Comparison of ENCODE assay signal across 10 mouse cellular contexts in genomic region chr11:52065841-52066240, GRCm38 (mm10). TPM values are rescaled to one million over a fixed set of nuclear protein-coding genes. Genes with fewer than 3 reads are reported as not detected.
DNase-seq lines count a peak whose midpoint lies in the region; ATAC-seq lines count a peak whose summit lies in the region.
"Had no signal": no experiment of that assay in that cellular context is flagged by ENCODE, and none has a peak within 500 bp of the region (broad histone marks: within the 10 kb centered on the region; RNA-seq: fewer than 3 reads in every experiment).

No protein-coding gene starts in this region.

- peak; percentile 56 for DNase-seq in heart, adult 11 months
- DNase-seq in heart, postnatal 10 days, result no peak
- DNase-seq in induced T-regulatory cell, adult 2 months (ENCODE audit: low read depth), result peak; percentile 64
- no peak for DNase-seq in cerebellum, adult 18-20 months
- no peak for DNase-seq in lung, postnatal 14 days
- DNase-seq: adrenal gland, postnatal 25 days had no signal

- intact Hi-C loops in heart, postnatal 10 days (cut with DNase I), result no loop called here

- ATAC-seq in CD4-positive, CD25-positive, alpha-beta regulatory T cell, adult 4 months, result peak; percentile 78
- peak; percentile 79 for ATAC-seq in megakaryocyte progenitor cell, adult 5-6 weeks (replicated peaks; ENCODE audit: poor library complexity)
- no peak for ATAC-seq in cerebellum, adult (ENCODE audit: insufficient number of reproducible peaks, low FRiP score, low TSS enrichment)
- ATAC-seq: lung, postnatal 0 days had no signal

RNA-seq across cellular contexts. Expression of gene Ppp2ca, which starts 32.6 kb away (rescaled TPM):
- total RNA-seq in heart, postnatal 10 days (2021), result 10 to 100 TPM; 74.3 to 75.9 TPM
- 10 to 100 TPM in 1 of 2 experiments, 1 to 10 TPM in 1; 9.5 to 14.3 TPM for polyA plus RNA-seq in CD4-positive, CD25-positive, alpha-beta regulatory T cell, adult 4 months (2017; shearing (Covaris generic))
- 83.7 and 92.7 TPM in 2 replicates for total RNA-seq in megakaryocyte progenitor cell, adult 5-6 weeks (2015)
- 94.4 and 99.1 TPM in 2 replicates for total RNA-seq in megakaryocyte progenitor cell, adult 5-6 weeks (2017)

Comparison
In these comparisons a context has a peak if more than half of its experiments do, and no peak if none do; other contexts are left out.
1. DNase-seq: peak in heart, adult 11 months (single experiment) and induced T-regulatory cell, adult 2 months (single experiment); none in heart, postnatal 10 days (0 of 2), cerebellum, adult 18-20 months (0 of 2) and lung, postnatal 14 days (single experiment).